Mouse (Mus musculus): ENCODE results near the gene Arhgdia. TPM values are rescaled to one million over a fixed set of nuclear protein-coding genes. Genes with fewer than 3 reads are reported as not detected.
A peak's percentile ranks its signal among the peaks of the same experiment; 100 is the strongest.
"Not testable (repeated sequence)": the region's sequence is repeated elsewhere in the genome, so short reads cannot be mapped to it uniquely, and the experiment has no call there.

Arhgdia gene
- polyA plus RNA-seq, 1 experiment from 2014 or later: 735 TPM

- Histone ChIP-seq H3K4me1 (peaks cover 25% of the 10 kb centered on the region), H3K36me3 (replicated peaks) (peaks cover 86% of the 10 kb centered on the region), H3K27me3 (replicated peaks; ENCODE audit: low read depth, poor library complexity, severe bottlenecking) (peaks cover 40% of the 10 kb centered on the region), H3K27ac (replicated peaks) (peak within 1 kb of the TSS; percentile 20; the same call in 1 of the 2 replicates), H3K9me3 (no peaks in the 10 kb centered on the region), H3K4me3 (peak within 1 kb of the TSS; percentile 49)
- WGBS: 6% methylated on average over 45 of the region's 45 CpGs
- no peak for DNase-seq (ENCODE audit: low spot score)
These were observed 27.0 kb upstream of the Arhgdia start, which contains the start of gene Npb for GRCm38 (mm10) chr11:120608241-120609034. Gene Npb (plus strand): TSS chr11:120608477.

GRCm38 (mm10) chr11:120606764-120607163 is 25.3 kb upstream of the Arhgdia start:
- peaks cover 86% of the 10 kb centered on the region for H3K36me3 ChIP-seq (replicated peaks)
- no peaks in the 10 kb centered on the region for H3K9me3 ChIP-seq
- 0 out of 2 replicates have a peak overlapping the region, but pooled peaks have one; percentile 21 for H3K27ac ChIP-seq (replicated peaks)
- no peak for DNase-seq (ENCODE audit: low spot score)
- H3K4me3 ChIP-seq: 0 out of 2 replicates have a peak overlapping the region, but pooled peaks have one; percentile 49
- H3K4me1 ChIP-seq: peaks cover 25% of the 10 kb centered on the region
- 85% methylated on average over 4 of the region's 4 CpGs for WGBS
- peaks cover 40% of the 10 kb centered on the region for H3K27me3 ChIP-seq (replicated peaks; ENCODE audit: low read depth, poor library complexity, severe bottlenecking)

GRCm38 (mm10) chr11:120605667-120606066 is 24.2 kb upstream of the Arhgdia start:
- no peak for DNase-seq (ENCODE audit: low spot score)
- H3K4me3 ChIP-seq: no peak overlapping the region

GRCm38 (mm10) chr11:120603545-120603944 is 22.1 kb upstream of the Arhgdia start:
- Histone ChIP-seq H3K4me1 (peaks cover 27% of the 10 kb centered on the region), H3K4me3 (no peak overlapping the region), H3K27me3 (replicated peaks; ENCODE audit: low read depth, poor library complexity, severe bottlenecking) (peaks cover 25% of the 10 kb centered on the region), H3K27ac (replicated peaks) (no peak overlapping the region), H3K36me3 (replicated peaks) (peaks cover 76% of the 10 kb centered on the region), H3K9me3 (no peaks in the 10 kb centered on the region)
- WGBS: 77% methylated on average over 2 of the region's 2 CpGs
- DNase-seq (ENCODE audit: low spot score): no peak

More at GRCm38 (mm10) chr11:120605667-120606066, 24.2 kb upstream of the Arhgdia start:
- H3K27ac ChIP-seq (replicated peaks): no peak overlapping the region
- H3K36me3 ChIP-seq (replicated peaks): peaks cover 84% of the 10 kb centered on the region
- H3K4me1 ChIP-seq: peaks cover 25% of the 10 kb centered on the region
- no peaks in the 10 kb centered on the region for H3K9me3 ChIP-seq
- 90% methylated on average over 7 of the region's 7 CpGs for whole genome bisulfite sequencing
- H3K27me3 ChIP-seq (replicated peaks; ENCODE audit: low read depth, poor library complexity, severe bottlenecking): peaks cover 40% of the 10 kb centered on the region

- H3K27ac ChIP-seq (replicated peaks): no peak overlapping the region
- no peaks in the 10 kb centered on the region for H3K9me3 ChIP-seq
- H3K36me3 ChIP-seq (replicated peaks): peaks cover 77% of the 10 kb centered on the region
- no peaks in the 10 kb centered on the region for H3K27me3 ChIP-seq (replicated peaks; ENCODE audit: low read depth, poor library complexity, severe bottlenecking)
- H3K4me3 ChIP-seq: no peak overlapping the region
- 89% methylated on average over 3 of the region's 3 CpGs for WGBS
- no peak for DNase-seq (ENCODE audit: low spot score)
- peaks cover 31% of the 10 kb centered on the region for H3K4me1 ChIP-seq
These were observed 19.3 kb upstream of the Arhgdia start for GRCm38 (mm10) chr11:120600716-120601115.

- Histone ChIP-seq H3K4me3 (peak overlapping the region; percentile 99), H3K27me3 (replicated peaks; ENCODE audit: low read depth, poor library complexity, severe bottlenecking) (no peaks in the 10 kb centered on the region), H3K36me3 (replicated peaks) (peaks cover 77% of the 10 kb centered on the region), H3K27ac (replicated peaks) (peak overlapping the region; percentile 99), H3K9me3 (no peaks in the 10 kb centered on the region), H3K4me1 (peaks cover 34% of the 10 kb centered on the region)
- DNase-seq (ENCODE audit: low spot score): no peak
- WGBS: 54% methylated on average over 17 of the region's 17 CpGs
These were observed 17.6 kb upstream of the Arhgdia start for GRCm38 (mm10) chr11:120598990-120599549.

- H3K36me3 ChIP-seq (replicated peaks): peaks cover 77% of the 10 kb centered on the region
- H3K4me3 ChIP-seq: peak within 1 kb of the TSS; percentile 99
- WGBS: under 1% methylated on average over 88 of the region's 88 CpGs
- H3K27me3 ChIP-seq (replicated peaks; ENCODE audit: low read depth, poor library complexity, severe bottlenecking): no peaks in the 10 kb centered on the region
- DNase-seq (ENCODE audit: low spot score): peak; percentile 97
- no peaks in the 10 kb centered on the region for H3K9me3 ChIP-seq
- peak within 1 kb of the TSS; percentile 99 for H3K27ac ChIP-seq (replicated peaks)
- H3K4me1 ChIP-seq: peaks cover 34% of the 10 kb centered on the region
These were observed 17.0 kb upstream of the Arhgdia start, which contains the start of the genes Alyref and Anapc11 for GRCm38 (mm10) chr11:120598283-120598989. Gene Alyref (minus strand): TSS chr11:120598365. Gene Anapc11 (plus strand): TSS chr11:120598421.

GRCm38 (mm10) chr11:120597240-120598235 is 16.1 kb upstream of the Arhgdia start:
- H3K27ac ChIP-seq (replicated peaks): peak overlapping the region; percentile 99
- peak overlapping the region; percentile 99 for H3K4me3 ChIP-seq
- H3K36me3 ChIP-seq (replicated peaks): peaks cover 77% of the 10 kb centered on the region
- peak; percentile 44 for DNase-seq (ENCODE audit: low spot score)
- peaks cover 34% of the 10 kb centered on the region for H3K4me1 ChIP-seq
- 5% methylated on average over 99 of the region's 99 CpGs for WGBS
- no peaks in the 10 kb centered on the region for H3K9me3 ChIP-seq
- no peaks in the 10 kb centered on the region for H3K27me3 ChIP-seq (replicated peaks; ENCODE audit: low read depth, poor library complexity, severe bottlenecking)

- DNase-seq (ENCODE audit: low spot score): no peak
- 93% methylated on average over 6 of the region's 6 CpGs for WGBS
- Histone ChIP-seq H3K27ac (replicated peaks) (no peak overlapping the region), H3K4me1 (no peaks in the 10 kb centered on the region), H3K27me3 (replicated peaks; ENCODE audit: low read depth, poor library complexity, severe bottlenecking) (no peaks in the 10 kb centered on the region), H3K4me3 (no peak overlapping the region), H3K9me3 (peaks cover 5% of the 10 kb centered on the region; the same call in 1 of the 2 replicates), H3K36me3 (replicated peaks) (peaks cover 100% of the 10 kb centered on the region)
These were observed 7.1 kb upstream of the Arhgdia start for GRCm38 (mm10) chr11:120588531-120588930.

GRCm38 (mm10) chr11:120583937-120584336 is 2.5 kb upstream of the Arhgdia start:
- Histone ChIP-seq H3K36me3 (replicated peaks) (peaks cover 77% of the 10 kb centered on the region), H3K9me3 (peaks cover 5% of the 10 kb centered on the region; the same call in 1 of the 2 replicates), H3K4me3 (no peak overlapping the region), H3K27ac (replicated peaks) (no peak overlapping the region), H3K27me3 (replicated peaks; ENCODE audit: low read depth, poor library complexity, severe bottlenecking) (no peaks in the 10 kb centered on the region), H3K4me1 (peaks cover 30% of the 10 kb centered on the region)
- DNase-seq (ENCODE audit: low spot score): no peak
- whole genome bisulfite sequencing: 91% methylated on average over 1 of the region's 1 CpGs

GRCm38 (mm10) chr11:120582982-120583293 is 1.5 kb upstream of the Arhgdia start:
- Histone ChIP-seq H3K36me3 (replicated peaks) (peaks cover 77% of the 10 kb centered on the region), H3K4me3 (peak overlapping the region; percentile 92), H3K4me1 (peaks cover 37% of the 10 kb centered on the region)
- not testable (repeated sequence) for DNase-seq (ENCODE audit: low spot score); H3K27me3 ChIP-seq (replicated peaks; ENCODE audit: low read depth, poor library complexity, severe bottlenecking); H3K27ac ChIP-seq (replicated peaks); H3K9me3 ChIP-seq
- 95% methylated on average over 2 of the region's 2 CpGs for WGBS
